Mouse (Mus musculus) embryonic facial prominence, embryonic 14.5 days (tissue): ENCODE measurements around the gene Tmem164. TPM values are rescaled to one million over a fixed set of nuclear protein-coding genes. Genes with fewer than 3 reads are reported as not detected.

ENCODE experiments used
- ATAC-seq: fragments of 200-750 bp; cut with Nextera tagmentation; 2 replicates; pipeline ENCODE4 v1.8.0; 2017; ENCODE audit warnings: low read depth, moderate number of reproducible peaks, moderate TSS enrichment
- DNase-seq: peaks from one replicate; pipeline ENCODE4 v3.0.0-alpha.2; 2015; ENCODE audit warnings: low spot score
- H3K27ac ChIP-seq: fragments of 300-500 bp; sonication (generic); replicated peaks from 2 replicates; pipeline ENCODE4 v1.5.1; 2014; ENCODE audit warnings: low read depth, mild to moderate bottlenecking, low read length, moderate library complexity
- H3K27me3 ChIP-seq: fragments of 300-500 bp; sonication (generic); replicated peaks from 2 replicates; pipeline ENCODE4 v1.6.1; 2014; ENCODE audit warnings: low read length; ENCODE audit not compliant: control insufficient read depth, insufficient read depth
- H3K36me3 ChIP-seq: fragments of 300-500 bp; sonication (generic); 2 replicates; pipeline ENCODE4 v1.6.1; 2014; ENCODE audit warnings: low read length, mixed read lengths; ENCODE audit not compliant: control insufficient read depth, insufficient read depth
- H3K4me1 ChIP-seq: fragments of 300-500 bp; sonication (generic); 2 replicates; pipeline ENCODE4 v1.6.1; 2014; ENCODE audit warnings: antibody characterized with exemption, low read length; ENCODE audit not compliant: control insufficient read depth, insufficient read depth
- H3K4me2 ChIP-seq: fragments of 300-500 bp; sonication (generic); 2 replicates; pipeline ENCODE4 v1.6.1; 2014; ENCODE audit warnings: low read depth, mild to moderate bottlenecking, low read length, moderate library complexity, mixed read lengths
- H3K4me3 ChIP-seq: fragments of 300-500 bp; sonication (generic); 2 replicates; pipeline ENCODE4 v1.5.1; 2014; ENCODE audit warnings: low read depth, mild to moderate bottlenecking, low read length
- H3K9ac ChIP-seq: fragments of 300-500 bp; sonication (generic); 2 replicates; pipeline ENCODE4 v1.6.1; 2014; ENCODE audit warnings: low read depth, mild to moderate bottlenecking, low read length, moderate library complexity, mixed read lengths
- H3K9me3 ChIP-seq: fragments of 300-500 bp; sonication (generic); 2 replicates; pipeline ENCODE4 v1.6.1; 2016; ENCODE audit warnings: low read length; ENCODE audit not compliant: control insufficient read depth
- WGBS: fragments of 180-500 bp; shearing (Covaris S2); extraction: QIAGEN DNeasy Blood & Tissue Kit; methylation state at CpG from one replicate; pipeline ENCODE4 v1.1.7; 2014; 5-methylcytosine and 5-hydroxymethylcytosine counted together
- polyA plus RNA-seq: library from polyadenylated mRNA; unstranded; fragments of >200 nt; fragmentation: Nextera tagmentation; extraction: Ambion mirVana; gene quantifications from 2 replicates; pipeline ENCODE4 v1.2.1, GENCODE M21; 2014

The Tmem164 gene
- polyA plus RNA-seq, 1 experiment from 2014 or later = 31.8 TPM

GRCm38 (mm10) chrX:142829267-142829666 lies 148.1 kb downstream of the Tmem164 start:
- H3K36me3 ChIP-seq = no peaks in the 10 kb centered on the region
- no peak overlapping the region for H3K9ac ChIP-seq
- H3K4me3 ChIP-seq = no peak overlapping the region
- no peaks in the 10 kb centered on the region for H3K9me3 ChIP-seq
- no peak overlapping the region for H3K27ac ChIP-seq
- no peak overlapping the region for H3K4me2 ChIP-seq
- DNase-seq = no peak
- H3K27me3 ChIP-seq = no peaks in the 10 kb centered on the region
- ATAC-seq = no peak
- WGBS = 62% methylated on average over 2 of the region's 2 CpGs
- 0 out of 2 replicates have a peak, but pooled peaks cover 3% of the 10 kb centered on the region for H3K4me1 ChIP-seq

GRCm38 (mm10) chrX:142829866-142830470 lies 148.8 kb downstream of the Tmem164 start:
- ATAC-seq (no peak), DNase-seq (no peak)
- Histone ChIP-seq H3K4me1 (0 out of 2 replicates have a peak, but pooled peaks cover 3% of the 10 kb centered on the region), H3K27ac (no peak overlapping the region), H3K4me3 (no peak overlapping the region), H3K36me3 (no peaks in the 10 kb centered on the region), H3K27me3 (no peaks in the 10 kb centered on the region), H3K9ac (no peak overlapping the region), H3K9me3 (no peaks in the 10 kb centered on the region), H3K4me2 (no peak overlapping the region)
- 79% methylated on average over 12 of the region's 12 CpGs for WGBS

- H3K27ac ChIP-seq = no peak overlapping the region
- no peaks in the 10 kb centered on the region for H3K9me3 ChIP-seq
- DNase-seq = no peak
- 0 out of 2 replicates have a peak, but pooled peaks cover 3% of the 10 kb centered on the region for H3K4me1 ChIP-seq
- H3K27me3 ChIP-seq = no peaks in the 10 kb centered on the region
- H3K4me2 ChIP-seq = no peak overlapping the region
- H3K36me3 ChIP-seq = no peaks in the 10 kb centered on the region
- H3K4me3 ChIP-seq = no peak overlapping the region
- H3K9ac ChIP-seq = no peak overlapping the region
- WGBS = 94% methylated on average over 6 of the region's 6 CpGs
- ATAC-seq = no peak
Observed at GRCm38 (mm10) chrX:142830572-142830971, 149.4 kb downstream of the Tmem164 start.

- ATAC-seq (no peak; the same call in 1 of the 2 replicates), DNase-seq (no peak)
- WGBS = 69% methylated on average over 3 of the region's 3 CpGs
- 0 out of 2 replicates have a peak, but pooled peaks cover 3% of the 10 kb centered on the region for H3K4me1 ChIP-seq
- no peak overlapping the region for H3K4me2 ChIP-seq
- no peak overlapping the region for H3K4me3 ChIP-seq
- H3K27me3 ChIP-seq = no peaks in the 10 kb centered on the region
- H3K36me3 ChIP-seq = no peaks in the 10 kb centered on the region
- H3K9ac ChIP-seq = no peak overlapping the region
- H3K9me3 ChIP-seq = no peaks in the 10 kb centered on the region
- H3K27ac ChIP-seq = no peak overlapping the region
Observed at GRCm38 (mm10) chrX:142832221-142832620, 151.0 kb downstream of the Tmem164 start.

- Histone ChIP-seq H3K4me1 (0 out of 2 replicates have a peak, but pooled peaks cover under 1% of the 10 kb centered on the region), H3K27me3 (no peaks in the 10 kb centered on the region; the same call in 1 of the 2 replicates), H3K4me3 (no peak overlapping the region), H3K9ac (no peak overlapping the region), H3K36me3 (no peaks in the 10 kb centered on the region), H3K4me2 (no peak overlapping the region), H3K9me3 (no peaks in the 10 kb centered on the region), H3K27ac (no peak overlapping the region)
- ATAC-seq = no peak
- DNase-seq = no peak
- WGBS = 72% methylated on average over 13 of the region's 13 CpGs
Observed at GRCm38 (mm10) chrX:142833164-142833796, 152.1 kb downstream of the Tmem164 start.

GRCm38 (mm10) chrX:142834807-142835206 lies 153.6 kb downstream of the Tmem164 start:
- Histone ChIP-seq H3K27me3 (no peaks in the 10 kb centered on the region; the same call in 1 of the 2 replicates), H3K36me3 (no peaks in the 10 kb centered on the region), H3K27ac (no peak overlapping the region), H3K4me2 (no peak overlapping the region), H3K4me3 (no peak overlapping the region), H3K9me3 (no peaks in the 10 kb centered on the region), H3K4me1 (no peaks in the 10 kb centered on the region), H3K9ac (no peak overlapping the region)
- WGBS = 82% methylated on average over 6 of the region's 6 CpGs
- ATAC-seq (no peak), DNase-seq (no peak)

GRCm38 (mm10) chrX:142836399-142836798 lies 155.2 kb downstream of the Tmem164 start:
- no peaks in the 10 kb centered on the region for H3K36me3 ChIP-seq
- H3K9me3 ChIP-seq = no peaks in the 10 kb centered on the region
- H3K4me3 ChIP-seq = no peak overlapping the region
- H3K27me3 ChIP-seq = no peaks in the 10 kb centered on the region; the same call in 1 of the 2 replicates
- no peak overlapping the region for H3K9ac ChIP-seq
- 85% methylated on average over 7 of the region's 7 CpGs for whole genome bisulfite sequencing
- H3K27ac ChIP-seq = no peak overlapping the region
- H3K4me1 ChIP-seq = no peaks in the 10 kb centered on the region
- DNase-seq (no peak), ATAC-seq (no peak)
- H3K4me2 ChIP-seq = no peak overlapping the region

GRCm38 (mm10) chrX:142837316-142837715 lies 156.1 kb downstream of the Tmem164 start:
- WGBS = 84% methylated on average over 3 of the region's 3 CpGs
- Histone ChIP-seq H3K4me3 (no peak overlapping the region), H3K9me3 (no peaks in the 10 kb centered on the region), H3K4me1 (no peaks in the 10 kb centered on the region), H3K27ac (no peak overlapping the region), H3K9ac (no peak overlapping the region), H3K36me3 (0 out of 2 replicates have a peak, but pooled peaks cover 2% of the 10 kb centered on the region), H3K4me2 (no peak overlapping the region), H3K27me3 (no peaks in the 10 kb centered on the region; the same call in 1 of the 2 replicates)
- ATAC-seq = no peak
- no peak for DNase-seq
